Mouse (Mus musculus) adrenal gland (tissue): Measurements from ENCODE around the gene Fam3c.

Experiments used
- intact Hi-C: fragments of 180-260 bp; cut with DNase I; formaldehyde crosslinking; loops from one replicate; pipeline ENCODE4 v1.15.1; 2025
- long read RNA-seq, 2 experiments: library from polyadenylated mRNA; unstranded; transcript quantifications; one replicate each; pipeline ENCODE4 v2.0.0; 2020; ENCODE audit warnings: borderline replicate concordance in 1 of 2; ENCODE audit not compliant: insufficient replicate concordance in 1 of 2

Gene Fam3c
- long read RNA-seq, experiment 1, transcript Fam3c-205 (10 exons, 2,826 nt): major isoform, 58 of 68 reads
- long read RNA-seq, experiment 1, partial matches to known transcripts: 1 of 68 reads
- long read RNA-seq, experiment 1, other reads (novel, unspliced or antisense): 8 of 68 reads
- long read RNA-seq, experiment 2, transcript Fam3c-205 (10 exons, 2,826 nt): major isoform, 105 of 120 reads
- long read RNA-seq, experiment 2, partial matches to known transcripts: 3 of 120 reads
- long read RNA-seq, experiment 2, other reads (novel, unspliced or antisense): 12 of 120 reads

- intact Hi-C loops: no loop called here
Measured at GRCm38 (mm10) chr6:22356086-22356507, at the start of gene Fam3c. Gene Fam3c (minus strand): TSS chr6:22356243.

GRCm38 (mm10) chr6:22405021-22405420 is 49.0 kb upstream of the Fam3c start:
- intact Hi-C loops: no loop called here

- intact Hi-C loops: no loop called here
Measured at GRCm38 (mm10) chr6:22403736-22404135, 47.7 kb upstream of the Fam3c start.

GRCm38 (mm10) chr6:22403317-22403716 is 47.3 kb upstream of the Fam3c start:
- intact Hi-C loops: no loop called here

- intact Hi-C loops: no loop called here
Measured at GRCm38 (mm10) chr6:22402548-22403164, 46.6 kb upstream of the Fam3c start.

- intact Hi-C loops: no loop called here
Measured at GRCm38 (mm10) chr6:22402037-22402436, 46.0 kb upstream of the Fam3c start.

GRCm38 (mm10) chr6:22398079-22398774 is 42.2 kb upstream of the Fam3c start:
- intact Hi-C loops: no loop called here

- intact Hi-C loops: no loop called here
Measured at GRCm38 (mm10) chr6:22395207-22395606, 39.2 kb upstream of the Fam3c start.

GRCm38 (mm10) chr6:22390654-22391365 is 34.8 kb upstream of the Fam3c start:
- intact Hi-C loops: no loop called here

GRCm38 (mm10) chr6:22385254-22385870 is 29.3 kb upstream of the Fam3c start:
- intact Hi-C loops: no loop called here

- intact Hi-C loops: no loop called here
Measured at GRCm38 (mm10) chr6:22380269-22380668, 24.2 kb upstream of the Fam3c start.

- intact Hi-C loops: no loop called here
Measured at GRCm38 (mm10) chr6:22379831-22380230, 23.8 kb upstream of the Fam3c start.

GRCm38 (mm10) chr6:22378462-22378861 is 22.4 kb upstream of the Fam3c start:
- intact Hi-C loops: no loop called here

- intact Hi-C loops: no loop called here
Measured at GRCm38 (mm10) chr6:22374791-22375190, 18.7 kb upstream of the Fam3c start.

- intact Hi-C loops: no loop called here
Measured at GRCm38 (mm10) chr6:22373476-22373875, 17.4 kb upstream of the Fam3c start.

- intact Hi-C loops: no loop called here
Measured at GRCm38 (mm10) chr6:22366977-22367376, 10.9 kb upstream of the Fam3c start.

- intact Hi-C loops: no loop called here
Measured at GRCm38 (mm10) chr6:22363590-22363989, 7.5 kb upstream of the Fam3c start.

GRCm38 (mm10) chr6:22361941-22362340 is 5.9 kb upstream of the Fam3c start:
- intact Hi-C loops: no loop called here

- intact Hi-C loops: no loop called here
Measured at GRCm38 (mm10) chr6:22359019-22359418, 3.0 kb upstream of the Fam3c start.

- intact Hi-C loops: no loop called here
Measured at GRCm38 (mm10) chr6:22357351-22357750, 1.3 kb upstream of the Fam3c start.

GRCm38 (mm10) chr6:22355396-22356085 is 502 bp downstream of the Fam3c start:
- intact Hi-C loops: no loop called here
